Mouse (Mus musculus): ENCODE data around the gene Atp6v0a1. TPM values are rescaled to one million over a fixed set of nuclear protein-coding genes. Genes with fewer than 3 reads are reported as not detected.

Atp6v0a1 gene
- polyA plus RNA-seq, 1 experiment from 2014 or later: 54.4 TPM

- Histone ChIP-seq H3K27ac (peak overlapping the region; percentile 67), H3K4me2 (no peak overlapping the region)
- WGBS: 87% methylated on average over 8 of the region's 8 CpGs
These were observed 20.1 kb downstream of the Atp6v0a1 start for GRCm38 (mm10) chr11:101029320-101029719.

GRCm38 (mm10) chr11:101030136-101030807 is 21.0 kb downstream of the Atp6v0a1 start:
- no peak overlapping the region for H3K4me2 ChIP-seq
- H3K4me1 ChIP-seq (replicated peaks): peaks cover 27% of the 10 kb centered on the region
- H3K27ac ChIP-seq: peak overlapping the region; percentile 90
- H3K9me3 ChIP-seq (replicated peaks): no peaks in the 10 kb centered on the region
- H3K4me3 ChIP-seq: no peak overlapping the region
- no peak overlapping the region for H3K9ac ChIP-seq
- peak; percentile 86 for ATAC-seq (replicated peaks; ENCODE audit: insufficient number of reproducible peaks, insufficient read depth, low FRiP score, low read depth)
- WGBS: 40% methylated on average over 10 of the region's 10 CpGs
- H3K36me3 ChIP-seq: peaks cover 38% of the 10 kb centered on the region
- no peaks in the 10 kb centered on the region for H3K27me3 ChIP-seq

More at GRCm38 (mm10) chr11:101029320-101029719, 20.1 kb downstream of the Atp6v0a1 start:
- Histone ChIP-seq H3K36me3 (peaks cover 34% of the 10 kb centered on the region), H3K4me3 (no peak overlapping the region), H3K9ac (no peak overlapping the region), H3K4me1 (replicated peaks) (peaks cover 27% of the 10 kb centered on the region), H3K27me3 (no peaks in the 10 kb centered on the region), H3K9me3 (replicated peaks) (no peaks in the 10 kb centered on the region)
- ATAC-seq (replicated peaks; ENCODE audit: insufficient number of reproducible peaks, insufficient read depth, low FRiP score, low read depth): no peak

GRCm38 (mm10) chr11:101030808-101031156 is 21.5 kb downstream of the Atp6v0a1 start:
- Histone ChIP-seq H3K36me3 (peaks cover 41% of the 10 kb centered on the region), H3K4me1 (replicated peaks) (peaks cover 27% of the 10 kb centered on the region), H3K9me3 (replicated peaks) (no peaks in the 10 kb centered on the region), H3K9ac (no peak overlapping the region), H3K27ac (peak overlapping the region; percentile 90), H3K4me3 (no peak overlapping the region), H3K27me3 (no peaks in the 10 kb centered on the region), H3K4me2 (no peak overlapping the region)
- ATAC-seq (replicated peaks; ENCODE audit: insufficient number of reproducible peaks, insufficient read depth, low FRiP score, low read depth): no peak
- 65% methylated on average over 4 of the region's 4 CpGs for WGBS

GRCm38 (mm10) chr11:101031470-101031869 is 22.2 kb downstream of the Atp6v0a1 start:
- Histone ChIP-seq H3K4me3 (no peak overlapping the region), H3K9me3 (replicated peaks) (no peaks in the 10 kb centered on the region), H3K36me3 (peaks cover 43% of the 10 kb centered on the region), H3K4me1 (replicated peaks) (peaks cover 27% of the 10 kb centered on the region), H3K27ac (peak overlapping the region; percentile 90), H3K4me2 (no peak overlapping the region), H3K27me3 (no peaks in the 10 kb centered on the region), H3K9ac (no peak overlapping the region)
- ATAC-seq (replicated peaks; ENCODE audit: insufficient number of reproducible peaks, insufficient read depth, low FRiP score, low read depth): no peak
- 95% methylated on average over 1 of the region's 1 CpGs for WGBS

- ATAC-seq (replicated peaks; ENCODE audit: insufficient number of reproducible peaks, insufficient read depth, low FRiP score, low read depth): no peak
- H3K4me3 ChIP-seq: no peak overlapping the region
- no peaks in the 10 kb centered on the region for H3K27me3 ChIP-seq
- WGBS: 94% methylated on average over 17 of the region's 17 CpGs
- H3K9me3 ChIP-seq (replicated peaks): no peaks in the 10 kb centered on the region
- H3K27ac ChIP-seq: no peak overlapping the region
- H3K4me2 ChIP-seq: no peak overlapping the region
- H3K36me3 ChIP-seq: peaks cover 66% of the 10 kb centered on the region
- H3K4me1 ChIP-seq (replicated peaks): peaks cover 13% of the 10 kb centered on the region
- H3K9ac ChIP-seq: no peak overlapping the region
These were observed 24.7 kb downstream of the Atp6v0a1 start for GRCm38 (mm10) chr11:101033856-101034500.

GRCm38 (mm10) chr11:101034614-101035327 is 25.5 kb downstream of the Atp6v0a1 start:
- no peaks in the 10 kb centered on the region for H3K9me3 ChIP-seq (replicated peaks)
- H3K36me3 ChIP-seq: peaks cover 74% of the 10 kb centered on the region
- H3K9ac ChIP-seq: no peak overlapping the region
- no peak overlapping the region for H3K4me2 ChIP-seq
- no peak for ATAC-seq (replicated peaks; ENCODE audit: insufficient number of reproducible peaks, insufficient read depth, low FRiP score, low read depth)
- H3K27me3 ChIP-seq: no peaks in the 10 kb centered on the region
- H3K27ac ChIP-seq: no peak overlapping the region
- WGBS: 89% methylated on average over 8 of the region's 8 CpGs
- H3K4me1 ChIP-seq (replicated peaks): peaks cover 12% of the 10 kb centered on the region
- H3K4me3 ChIP-seq: no peak overlapping the region

- Histone ChIP-seq H3K9me3 (replicated peaks) (no peaks in the 10 kb centered on the region), H3K4me1 (replicated peaks) (peaks cover 7% of the 10 kb centered on the region; the same call in 1 of the 2 replicates), H3K9ac (no peak overlapping the region), H3K27me3 (no peaks in the 10 kb centered on the region), H3K4me2 (no peak overlapping the region), H3K36me3 (peaks cover 80% of the 10 kb centered on the region), H3K27ac (no peak overlapping the region), H3K4me3 (no peak overlapping the region)
- ATAC-seq (replicated peaks; ENCODE audit: insufficient number of reproducible peaks, insufficient read depth, low FRiP score, low read depth): no peak
- WGBS: 88% methylated on average over 4 of the region's 4 CpGs
These were observed 26.1 kb downstream of the Atp6v0a1 start for GRCm38 (mm10) chr11:101035328-101035695.

GRCm38 (mm10) chr11:101037795-101038194 is 28.5 kb downstream of the Atp6v0a1 start:
- H3K27ac ChIP-seq: no peak overlapping the region
- no peak overlapping the region for H3K4me2 ChIP-seq
- no peak overlapping the region for H3K4me3 ChIP-seq
- no peaks in the 10 kb centered on the region for H3K27me3 ChIP-seq
- no peak for ATAC-seq (replicated peaks; ENCODE audit: insufficient number of reproducible peaks, insufficient read depth, low FRiP score, low read depth)
- H3K36me3 ChIP-seq: peaks cover 92% of the 10 kb centered on the region
- H3K9ac ChIP-seq: no peak overlapping the region
- H3K4me1 ChIP-seq (replicated peaks): no peaks in the 10 kb centered on the region
- no peaks in the 10 kb centered on the region for H3K9me3 ChIP-seq (replicated peaks)
- WGBS: 75% methylated on average over 10 of the region's 10 CpGs

GRCm38 (mm10) chr11:101045826-101046225 is 36.6 kb downstream of the Atp6v0a1 start:
- H3K27ac ChIP-seq: no peak overlapping the region
- peaks cover 86% of the 10 kb centered on the region for H3K36me3 ChIP-seq
- H3K4me2 ChIP-seq: no peak overlapping the region
- no peaks in the 10 kb centered on the region for H3K27me3 ChIP-seq
- no peak overlapping the region for H3K9ac ChIP-seq
- no peak for ATAC-seq (replicated peaks; ENCODE audit: insufficient number of reproducible peaks, insufficient read depth, low FRiP score, low read depth)
- 87% methylated on average over 4 of the region's 4 CpGs for WGBS
- H3K9me3 ChIP-seq (replicated peaks): no peaks in the 10 kb centered on the region
- peaks cover 6% of the 10 kb centered on the region; the same call in 1 of the 2 replicates for H3K4me1 ChIP-seq (replicated peaks)
- H3K4me3 ChIP-seq: no peak overlapping the region

GRCm38 (mm10) chr11:101046440-101046839 is 37.2 kb downstream of the Atp6v0a1 start:
- Histone ChIP-seq H3K4me2 (no peak overlapping the region), H3K27ac (no peak overlapping the region), H3K4me3 (no peak overlapping the region), H3K9me3 (replicated peaks) (no peaks in the 10 kb centered on the region), H3K27me3 (no peaks in the 10 kb centered on the region), H3K4me1 (replicated peaks) (peaks cover 12% of the 10 kb centered on the region), H3K36me3 (peaks cover 80% of the 10 kb centered on the region), H3K9ac (no peak overlapping the region)
- 39% methylated on average over 9 of the region's 9 CpGs for WGBS
- no peak for ATAC-seq (replicated peaks; ENCODE audit: insufficient number of reproducible peaks, insufficient read depth, low FRiP score, low read depth)

- Histone ChIP-seq H3K9me3 (replicated peaks) (no peaks in the 10 kb centered on the region), H3K4me3 (no peak overlapping the region), H3K4me2 (no peak overlapping the region), H3K9ac (no peak overlapping the region), H3K4me1 (replicated peaks) (peaks cover 16% of the 10 kb centered on the region), H3K36me3 (peaks cover 71% of the 10 kb centered on the region), H3K27me3 (no peaks in the 10 kb centered on the region), H3K27ac (no peak overlapping the region)
- no peak for ATAC-seq (replicated peaks; ENCODE audit: insufficient number of reproducible peaks, insufficient read depth, low FRiP score, low read depth)
- 81% methylated on average over 3 of the region's 3 CpGs for WGBS
These were observed 38.2 kb downstream of the Atp6v0a1 start for GRCm38 (mm10) chr11:101047502-101047901.

All from heart, embryonic 15.5 days (tissue).